Mouse (Mus musculus): ENCODE results near the gene Optc. TPM values are rescaled to one million over a fixed set of nuclear protein-coding genes. Genes with fewer than 3 reads are reported as not detected.
A peak's percentile ranks its signal among the peaks of the same experiment; 100 is the strongest.

Gene Optc
- polyA plus RNA-seq, 1 experiment = 2.2 TPM

DNA sequence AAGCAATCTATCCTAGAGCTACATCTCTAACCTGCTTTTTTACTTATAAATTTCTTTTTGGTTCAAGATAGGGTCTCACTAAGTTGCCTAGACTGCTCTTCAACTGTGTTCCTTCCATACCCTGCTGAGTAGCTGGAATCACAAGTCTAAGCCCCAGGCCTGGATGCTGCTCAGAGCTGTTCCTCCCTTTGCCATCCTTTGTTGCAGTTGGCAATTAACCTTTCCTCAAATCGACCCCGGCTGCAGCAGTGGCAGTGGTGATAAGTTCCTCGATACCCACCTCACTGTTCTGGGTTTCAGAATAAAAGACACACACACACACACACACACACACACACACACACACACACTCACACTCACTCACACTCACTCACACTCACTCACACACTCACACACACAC, 17.4 kb upstream of the Optc start:
- Histone ChIP-seq H3K27ac (ENCODE audit: insufficient read depth, low read length) (no peak overlapping the region), H3K27me3 (ENCODE audit: control insufficient read depth, insufficient read depth, low read length) (no peaks in the 10 kb centered on the region), H3K4me3 (replicated peaks; ENCODE audit: insufficient read depth, low read depth, low read length) (no peak overlapping the region), H3K4me1 (ENCODE audit: control insufficient read depth, insufficient read depth, low read length) (no peaks in the 10 kb centered on the region)
- TF ChIP-seq CTCF (IDR thresholded peaks at IDR 0.05; ENCODE audit: borderline replicate concordance, insufficient read depth, low read depth, low read length) (no peak), POLR2A (IDR thresholded peaks at IDR 0.05; ENCODE audit: borderline replicate concordance, insufficient read depth, low read length) (no peak)
- WGBS = 90% methylated on average over 3 of the region's 3 CpGs
- no peak for DNase-seq

DNA sequence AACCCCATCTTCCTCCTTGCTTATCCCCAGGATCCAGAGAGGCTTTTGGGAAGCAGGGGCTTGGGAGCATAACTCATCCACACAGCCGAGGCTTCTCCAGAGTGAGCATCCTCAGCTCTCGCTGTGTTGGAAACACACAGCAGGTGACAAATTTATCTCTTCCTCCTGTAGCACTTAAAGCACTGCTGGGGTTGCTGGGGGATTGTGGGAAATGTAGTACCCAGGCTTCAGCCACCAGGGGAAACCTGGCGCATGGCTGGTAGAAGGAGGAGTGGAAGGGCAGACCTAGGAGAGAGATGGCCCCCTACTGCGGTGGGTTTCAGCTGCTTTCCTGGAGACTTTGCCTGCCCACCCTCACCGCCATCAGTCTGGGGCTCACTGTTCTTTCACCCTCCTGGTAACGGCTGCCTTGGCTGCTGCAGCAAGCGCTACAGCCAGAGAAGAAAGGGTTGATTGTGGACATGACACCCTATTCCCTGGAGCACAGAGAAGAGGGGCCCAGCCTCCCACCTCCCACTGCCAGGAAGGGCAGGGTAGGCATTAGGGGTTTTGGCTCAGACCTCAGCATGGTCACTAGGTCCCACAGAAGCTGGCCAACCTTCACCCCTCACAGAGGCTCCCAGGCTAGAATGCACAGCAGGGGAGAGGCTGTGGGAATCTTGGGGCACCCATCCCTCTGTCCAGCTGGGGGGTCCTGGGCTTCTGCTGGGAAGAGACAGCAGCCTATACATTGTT, 16.5 kb upstream of the Optc start:
- H3K4me1 ChIP-seq (ENCODE audit: control insufficient read depth, insufficient read depth, low read length) = no peaks in the 10 kb centered on the region
- 47% methylated on average over 7 of the region's 7 CpGs for whole genome bisulfite sequencing
- no peak overlapping the region for H3K27ac ChIP-seq (ENCODE audit: insufficient read depth, low read length)
- peaks cover 1% of the 10 kb centered on the region; the same call in 1 of the 2 replicates for H3K27me3 ChIP-seq (ENCODE audit: control insufficient read depth, insufficient read depth, low read length)
- DNase-seq = peak in 1 of 2 experiments; percentile 12
- H3K4me3 ChIP-seq (replicated peaks; ENCODE audit: insufficient read depth, low read depth, low read length) = no peak overlapping the region
- no peak for TF ChIP-seq CTCF (IDR thresholded peaks at IDR 0.05; ENCODE audit: borderline replicate concordance, insufficient read depth, low read depth, low read length)
- no peak for TF ChIP-seq POLR2A (IDR thresholded peaks at IDR 0.05; ENCODE audit: borderline replicate concordance, insufficient read depth, low read length)

DNA sequence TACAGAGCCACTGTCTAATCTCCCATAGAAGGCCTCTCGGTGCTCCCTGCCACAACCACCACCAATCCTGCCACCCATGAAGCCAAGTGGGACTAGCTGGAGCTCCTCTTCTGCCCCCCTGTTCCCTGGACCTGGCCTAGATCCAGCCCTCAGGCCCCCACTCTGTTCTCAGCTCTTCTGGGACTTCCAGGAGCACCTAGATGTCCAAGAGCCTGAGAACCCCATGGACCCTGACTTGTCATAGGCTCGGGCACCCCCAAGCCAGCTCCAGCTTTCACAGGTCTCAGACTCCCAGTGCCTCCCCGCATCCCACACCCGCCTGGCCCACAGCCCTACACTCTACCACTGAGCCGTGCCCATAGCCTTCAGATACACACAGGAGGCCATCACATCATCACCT, 15.3 kb upstream of the Optc start:
- TF ChIP-seq CTCF (IDR thresholded peaks at IDR 0.05; ENCODE audit: borderline replicate concordance, insufficient read depth, low read depth, low read length) (no peak), POLR2A (IDR thresholded peaks at IDR 0.05; ENCODE audit: borderline replicate concordance, insufficient read depth, low read length) (no peak)
- H3K27me3 ChIP-seq (ENCODE audit: control insufficient read depth, insufficient read depth, low read length) = peaks cover 1% of the 10 kb centered on the region; the same call in 1 of the 2 replicates
- WGBS = 94% methylated on average over 5 of the region's 5 CpGs
- DNase-seq = no peak
- H3K27ac ChIP-seq (ENCODE audit: insufficient read depth, low read length) = no peak overlapping the region
- no peak overlapping the region for H3K4me3 ChIP-seq (replicated peaks; ENCODE audit: insufficient read depth, low read depth, low read length)
- no peaks in the 10 kb centered on the region for H3K4me1 ChIP-seq (ENCODE audit: control insufficient read depth, insufficient read depth, low read length)

GRCm38 (mm10) chr1:133921304-133921751, 13.5 kb upstream of the Optc start, which contains the start of gene Prelp:
Gene Prelp (minus strand): TSS chr1:133921414.
- no peak for TF ChIP-seq CTCF (IDR thresholded peaks at IDR 0.05; ENCODE audit: borderline replicate concordance, insufficient read depth, low read depth, low read length)
- TF ChIP-seq POLR2A (IDR thresholded peaks at IDR 0.05; ENCODE audit: borderline replicate concordance, insufficient read depth, low read length) = no peak
- peak within 1 kb of the TSS; percentile 24 for H3K4me3 ChIP-seq (replicated peaks; ENCODE audit: insufficient read depth, low read depth, low read length)
- no peak within 1 kb of the TSS; the same call in 1 of the 2 replicates for H3K27ac ChIP-seq (ENCODE audit: insufficient read depth, low read length)
- no peaks in the 10 kb centered on the region; the same call in 1 of the 2 replicates for H3K4me1 ChIP-seq (ENCODE audit: control insufficient read depth, insufficient read depth, low read length)
- 38% methylated on average over 8 of the region's 8 CpGs for WGBS
- H3K27me3 ChIP-seq (ENCODE audit: control insufficient read depth, insufficient read depth, low read length) = peaks cover 1% of the 10 kb centered on the region; the same call in 1 of the 2 replicates
- DNase-seq = no peak

DNA sequence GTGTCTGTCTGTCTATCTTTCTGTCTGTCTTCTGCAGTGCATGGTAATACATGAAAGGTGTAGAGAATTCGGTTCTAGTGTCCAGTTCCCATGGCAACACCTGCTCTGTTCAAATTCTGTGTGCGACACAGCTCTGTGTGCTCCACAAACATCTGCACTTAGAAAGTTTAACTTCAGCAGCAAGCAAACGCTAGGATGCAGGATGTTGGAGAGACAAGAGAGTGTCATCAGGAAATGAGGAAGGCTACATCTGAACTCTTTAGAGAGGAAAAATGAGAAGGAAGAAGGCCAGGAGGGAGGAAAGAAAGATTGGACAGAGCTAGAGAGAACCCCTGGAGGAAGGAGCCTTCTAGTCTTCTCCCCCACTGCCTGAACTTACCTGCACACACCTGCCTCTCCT, 13.1 kb upstream of the Optc start:
- no peak for TF ChIP-seq CTCF (IDR thresholded peaks at IDR 0.05; ENCODE audit: borderline replicate concordance, insufficient read depth, low read depth, low read length)
- no peak for TF ChIP-seq POLR2A (IDR thresholded peaks at IDR 0.05; ENCODE audit: borderline replicate concordance, insufficient read depth, low read length)
- H3K4me1 ChIP-seq (ENCODE audit: control insufficient read depth, insufficient read depth, low read length) = peaks cover 2% of the 10 kb centered on the region; the same call in 1 of the 2 replicates
- WGBS = 52% methylated on average over 3 of the region's 3 CpGs
- no peak for DNase-seq
- H3K27me3 ChIP-seq (ENCODE audit: control insufficient read depth, insufficient read depth, low read length) = peaks cover 1% of the 10 kb centered on the region; the same call in 1 of the 2 replicates
- peak overlapping the region; percentile 24 for H3K4me3 ChIP-seq (replicated peaks; ENCODE audit: insufficient read depth, low read depth, low read length)
- no peak overlapping the region; the same call in 1 of the 2 replicates for H3K27ac ChIP-seq (ENCODE audit: insufficient read depth, low read length)

- 66% methylated on average over 3 of the region's 3 CpGs for WGBS
- no peak overlapping the region for H3K27ac ChIP-seq (ENCODE audit: insufficient read depth, low read length)
- TF ChIP-seq POLR2A (IDR thresholded peaks at IDR 0.05; ENCODE audit: borderline replicate concordance, insufficient read depth, low read length) = no peak
- no peak for TF ChIP-seq CTCF (IDR thresholded peaks at IDR 0.05; ENCODE audit: borderline replicate concordance, insufficient read depth, low read depth, low read length)
- H3K4me3 ChIP-seq (replicated peaks; ENCODE audit: insufficient read depth, low read depth, low read length) = no peak overlapping the region
- H3K27me3 ChIP-seq (ENCODE audit: control insufficient read depth, insufficient read depth, low read length) = peaks cover 1% of the 10 kb centered on the region; the same call in 1 of the 2 replicates
- peaks cover 4% of the 10 kb centered on the region; the same call in 1 of the 2 replicates for H3K4me1 ChIP-seq (ENCODE audit: control insufficient read depth, insufficient read depth, low read length)
- DNase-seq = no peak
Observed at GRCm38 (mm10) chr1:133920401-133920800, 12.6 kb upstream of the Optc start.

DNA sequence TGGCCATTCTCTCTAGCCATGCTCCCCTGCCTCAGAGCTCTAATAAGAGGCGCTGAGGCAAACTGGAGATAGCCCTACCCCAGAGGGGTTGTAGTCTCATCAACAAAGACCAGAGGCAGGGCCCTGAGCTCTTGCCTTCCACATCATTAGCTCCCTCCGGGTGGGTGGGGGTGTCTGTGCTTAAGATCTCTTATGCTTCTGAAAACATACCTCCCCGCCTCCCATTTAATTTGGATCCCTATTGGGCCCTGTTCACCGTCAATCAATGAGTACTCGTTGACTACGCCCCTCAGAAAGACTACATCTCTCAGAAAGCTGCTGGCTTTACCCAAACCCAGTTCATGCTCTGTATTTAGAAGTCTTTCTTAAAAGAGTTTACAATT, 10.3 kb upstream of the Optc start:
- H3K4me1 ChIP-seq (ENCODE audit: control insufficient read depth, insufficient read depth, low read length) = peaks cover 8% of the 10 kb centered on the region; the same call in 1 of the 2 replicates
- no peak overlapping the region for H3K4me3 ChIP-seq (replicated peaks; ENCODE audit: insufficient read depth, low read depth, low read length)
- TF ChIP-seq CTCF (IDR thresholded peaks at IDR 0.05; ENCODE audit: borderline replicate concordance, insufficient read depth, low read depth, low read length) = no peak
- TF ChIP-seq POLR2A (IDR thresholded peaks at IDR 0.05; ENCODE audit: borderline replicate concordance, insufficient read depth, low read length) = no peak
- peaks cover 1% of the 10 kb centered on the region; the same call in 1 of the 2 replicates for H3K27me3 ChIP-seq (ENCODE audit: control insufficient read depth, insufficient read depth, low read length)
- no peak for DNase-seq
- H3K27ac ChIP-seq (ENCODE audit: insufficient read depth, low read length) = no peak overlapping the region
- WGBS = 79% methylated on average over 6 of the region's 6 CpGs

Data from cerebellum, adult 2 months (tissue).